Mouse (Mus musculus) CH12.LX (cell line): ENCODE measurements at regions not wholly inside any gene's neighbourhood (a gene's known extent, or its start where the extent isn't known, plus 50 kb on each side); places are given as distances from the start of the nearest gene placed in this dataset.

Experiments used
- DNase-seq: peaks from one replicate; pipeline ENCODE4 v3.0.0-alpha.2; 2013; ENCODE audit errors: extremely low read depth
- H3K27ac ChIP-seq: 2 replicates; pipeline ENCODE4 v1.5.1; 2012; ENCODE audit warnings: low read depth, mild to moderate bottlenecking, control low read depth, moderate library complexity; ENCODE audit not compliant: insufficient read depth
- H3K27me3 ChIP-seq: replicated peaks from 2 replicates; pipeline ENCODE3; 2012; ENCODE audit warnings: inconsistent platforms
- H3K36me3 ChIP-seq, 2 experiments: replicated peaks in 1 of 2; 2 replicates each; pipeline versions ENCODE3 to v1.6.1; 2012; ENCODE audit warnings: inconsistent platforms in 1 of 2, low read length in 1 of 2, mild to moderate bottlenecking in 1 of 2, mixed read lengths in 1 of 2, moderate library complexity in 1 of 2; ENCODE audit not compliant: control insufficient read depth in 1 of 2, insufficient read depth in 1 of 2
- H3K4me1 ChIP-seq, 2 experiments: 2 replicates each; pipeline ENCODE4 v1.6.1; 2012; ENCODE audit warnings: inconsistent platforms in 1 of 2, moderate library complexity in 1 of 2; ENCODE audit not compliant: insufficient read depth in 2 of 2, control insufficient read depth in 1 of 2
- H3K4me2 ChIP-seq: 2 replicates; pipeline ENCODE4 v1.6.1; 2012; ENCODE audit warnings: low read depth, mild to moderate bottlenecking, control low read depth; ENCODE audit not compliant: poor library complexity, insufficient read depth, severe bottlenecking
- H3K4me3 ChIP-seq, 3 experiments: fragments of 150-350 bp in 1 of 3; sonication (generic) in 1 of 3; replicated peaks in 1 of 3; 2 replicates each; pipeline versions ENCODE3 to v1.5.1; 2011 to 2012; ENCODE audit warnings: low read depth in 2 of 3, low read length in 2 of 3, mild to moderate bottlenecking in 2 of 3, moderate library complexity in 2 of 3, control low read depth in 1 of 3, improper control_type of control experiment in 1 of 3, inconsistent platforms in 1 of 3, mixed read lengths in 1 of 3; ENCODE audit not compliant: poor library complexity in 1 of 3
- H3K79me2 ChIP-seq: replicated peaks from 2 replicates; pipeline ENCODE4 v1.6.1; 2012; ENCODE audit warnings: mild to moderate bottlenecking, moderate library complexity; ENCODE audit not compliant: control insufficient read depth, poor library complexity, insufficient read depth, severe bottlenecking; ENCODE audit errors: extremely low read depth
- H3K9ac ChIP-seq: 2 replicates; pipeline ENCODE4 v1.6.1; 2012; ENCODE audit warnings: low read depth, mild to moderate bottlenecking, control low read depth, moderate library complexity; ENCODE audit not compliant: insufficient read depth
- H3K9me3 ChIP-seq: replicated peaks from 2 replicates; pipeline ENCODE3; 2012; ENCODE audit warnings: low read length, inconsistent platforms, mixed read lengths
- BHLHE40 ChIP-seq: IDR thresholded peaks from 2 replicates; pipeline ENCODE4 v1.6.1; 2011; ENCODE audit warnings: mild to moderate bottlenecking, low read depth, low read length, improper control_type of control experiment
- CHD2 ChIP-seq: IDR thresholded peaks from 2 replicates; pipeline ENCODE4 v1.6.1; 2011; ENCODE audit warnings: low read length, improper control_type of control experiment
- E2F4 ChIP-seq: IDR thresholded peaks from 2 replicates; pipeline ENCODE4 v1.6.1; 2011; ENCODE audit warnings: low read depth, low read length, improper control_type of control experiment; ENCODE audit not compliant: insufficient replicate concordance
- ELF1 ChIP-seq: IDR thresholded peaks from 2 replicates; pipeline ENCODE4 v1.6.1; 2014; ENCODE audit warnings: low read depth, mild to moderate bottlenecking, inconsistent platforms, low read length, improper control_type of control experiment
- GABPA ChIP-seq: IDR thresholded peaks from 2 replicates; pipeline ENCODE4 v1.6.1; 2012; ENCODE audit warnings: low read depth, low read length, improper control_type of control experiment, inconsistent platforms; ENCODE audit not compliant: insufficient replicate concordance
- HCFC1 ChIP-seq: IDR thresholded peaks from 2 replicates; pipeline ENCODE4 v1.6.1; 2012; ENCODE audit warnings: low read depth, mild to moderate bottlenecking, inconsistent platforms, low read length, improper control_type of control experiment
- JUND ChIP-seq: conservative IDR thresholded peaks from 2 replicates; pipeline ENCODE4 v1.6.1; 2011; ENCODE audit warnings: low read depth, low read length, improper control_type of control experiment
- MAZ ChIP-seq: IDR thresholded peaks from 2 replicates; pipeline ENCODE4 v1.6.1; 2012; ENCODE audit warnings: low read depth, mild to moderate bottlenecking, inconsistent platforms, low read length, improper control_type of control experiment, moderate library complexity
- MEF2A ChIP-seq: IDR thresholded peaks from 2 replicates; pipeline ENCODE4 v1.6.1; 2014; ENCODE audit warnings: low read depth, mild to moderate bottlenecking, inconsistent platforms, low read length, improper control_type of control experiment, borderline replicate concordance
- MXI1 ChIP-seq: IDR thresholded peaks from 2 replicates; pipeline ENCODE4 v1.6.1; 2011; ENCODE audit warnings: mild to moderate bottlenecking, low read depth, low read length, improper control_type of control experiment
- PAX5 ChIP-seq: IDR thresholded peaks from 2 replicates; pipeline ENCODE4 v1.6.1; 2012; ENCODE audit warnings: low read length, inconsistent platforms, mixed read lengths
- POLR2AphosphoS2 ChIP-seq: IDR thresholded peaks from 2 replicates; pipeline ENCODE4 v1.6.1; 2011; ENCODE audit warnings: low read depth, low read length, improper control_type of control experiment
- RAD21 ChIP-seq: IDR thresholded peaks from 2 replicates; pipeline ENCODE4 v1.6.1; 2011; ENCODE audit warnings: low read depth, mild to moderate bottlenecking, low read length, improper control_type of control experiment, moderate library complexity
- SIN3A ChIP-seq: IDR thresholded peaks from 2 replicates; pipeline ENCODE4 v1.6.1; 2012; ENCODE audit warnings: low read length, improper control_type of control experiment, inconsistent platforms
- SMC3 ChIP-seq: IDR thresholded peaks from 2 replicates; pipeline ENCODE4 v1.6.1; 2011; ENCODE audit warnings: low read depth, low read length, improper control_type of control experiment
- TCF12 ChIP-seq: IDR thresholded peaks from 2 replicates; pipeline ENCODE4 v1.6.1; 2014; ENCODE audit warnings: low read depth, mild to moderate bottlenecking, inconsistent platforms, low read length, improper control_type of control experiment
- UBTF ChIP-seq: IDR thresholded peaks from 2 replicates; pipeline ENCODE4 v1.6.1; 2012; ENCODE audit warnings: low read depth, mild to moderate bottlenecking, inconsistent platforms, low read length, improper control_type of control experiment, moderate library complexity
- USF1 ChIP-seq: IDR thresholded peaks from 2 replicates; pipeline ENCODE4 v1.6.1; 2014; ENCODE audit warnings: low read depth, mild to moderate bottlenecking, inconsistent platforms, low read length, improper control_type of control experiment
- ZKSCAN1 ChIP-seq: IDR thresholded peaks from 2 replicates; pipeline ENCODE4 v1.6.1; 2012; ENCODE audit warnings: low read depth, inconsistent platforms, low read length, improper control_type of control experiment, borderline replicate concordance
- ZNF384 ChIP-seq: IDR thresholded peaks from 2 replicates; pipeline ENCODE4 v1.6.1; 2012; ENCODE audit warnings: low read depth, low read length, improper control_type of control experiment, inconsistent platforms
- dilution Hi-C: fragments of 300-500 bp; cut with MboI; formaldehyde crosslinking; loops from 2 replicates; pipeline ENCODE4 v1.14.3; 2020; ENCODE audit warnings: low sequenced_read_pairs; ENCODE audit not compliant: extremely low pct_unique_long_range_greater_than_20kb, extremely low pct_ligation_motif_present
- in situ Hi-C: fragments of 300-500 bp; cut with MboI; formaldehyde crosslinking; loops from 3 replicates; pipeline ENCODE4 v1.14.3; 2019; ENCODE audit warnings: low sequenced_read_pairs, low pct_ligation_motif_present, low pct_unique_long_range_greater_than_20kb, mixed read lengths

DNA sequence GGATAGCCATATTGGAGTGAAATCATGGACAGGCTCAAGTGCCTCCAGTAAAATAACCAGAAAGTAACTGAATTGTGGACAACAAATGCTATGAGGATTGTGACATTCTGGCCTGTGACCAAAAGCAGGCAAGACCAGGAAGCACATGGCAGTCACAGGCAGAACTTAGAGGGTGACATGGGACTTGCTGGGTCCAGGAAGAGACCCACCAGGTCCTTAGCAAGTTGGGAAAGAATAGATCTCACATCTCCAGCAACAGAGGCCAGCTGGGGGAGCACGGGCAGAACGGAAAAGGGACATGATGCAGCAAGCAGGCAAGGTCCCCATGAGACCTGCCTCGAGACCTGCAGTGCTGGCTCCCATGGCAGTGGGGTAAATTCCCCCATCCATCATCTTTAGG lies 79.3 kb upstream of the Lmo4 start:
- no peak overlapping the region for H3K9ac ChIP-seq
- no peaks in the 10 kb centered on the region for H3K36me3 ChIP-seq
- no peaks in the 10 kb centered on the region for H3K27me3 ChIP-seq
- no peaks in the 10 kb centered on the region for H3K9me3 ChIP-seq
- H3K4me2 ChIP-seq, result no peak overlapping the region
- no peak for DNase-seq
- no peaks in the 10 kb centered on the region for H3K79me2 ChIP-seq
- in situ Hi-C loops (no loop called here), dilution Hi-C loops (no loop called here)
- H3K4me1 ChIP-seq, result 0 out of 4 replicates have a peak, but pooled peaks cover 0 to 3% of the 10 kb centered on the region in 2 experiments
- TF ChIP-seq CHD2 (no peak), MAZ (no peak), UBTF (no peak), USF1 (no peak), PAX5 (no peak)
- TF ChIP-seq, all 38 proteins: peak for 0
- no peak overlapping the region for H3K27ac ChIP-seq
- H3K4me3 ChIP-seq, result no peak overlapping the region

DNA sequence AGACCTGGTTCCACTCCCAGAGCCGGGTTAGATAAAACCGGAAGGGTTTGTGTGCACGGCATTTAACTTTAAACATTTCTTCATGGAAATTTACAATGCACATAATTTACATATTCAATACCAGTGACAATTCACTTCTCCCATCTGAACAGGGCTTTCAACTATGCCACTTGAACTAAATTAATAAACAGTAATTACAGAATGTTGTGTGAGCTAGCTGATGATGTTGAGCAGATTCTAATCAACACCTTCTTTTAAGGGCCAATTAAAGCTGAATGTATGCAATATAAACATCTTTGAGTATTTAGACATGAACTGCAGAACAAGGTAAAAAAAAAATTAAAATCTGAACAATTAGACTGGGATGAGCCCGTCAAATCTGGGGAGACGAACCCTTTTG lies 68.1 kb upstream of the Lmo4 start:
- Histone ChIP-seq H3K79me2 (no peaks in the 10 kb centered on the region), H3K4me1 (no peaks in the 10 kb centered on the region), H3K9ac (no peak overlapping the region), H3K4me2 (no peak overlapping the region), H3K27ac (no peak overlapping the region), H3K9me3 (no peaks in the 10 kb centered on the region), H3K27me3 (no peaks in the 10 kb centered on the region), H3K4me3 (no peak overlapping the region), H3K36me3 (no peaks in the 10 kb centered on the region)
- dilution Hi-C loops (no loop called here), in situ Hi-C loops (no loop called here)
- TF ChIP-seq RAD21 (no peak), HCFC1 (no peak), TCF12 (no peak), ZNF384 (no peak), POLR2AphosphoS2 (no peak), MEF2A (no peak), SIN3A (no peak), MXI1 (no peak), GABPA (no peak), ZKSCAN1 (no peak), SMC3 (no peak), BHLHE40 (no peak), ELF1 (no peak), JUND (no peak), E2F4 (no peak)
- no peak for DNase-seq
